Mouse (Mus musculus): ENCODE results near the gene Cblc. TPM values are rescaled to one million over a fixed set of nuclear protein-coding genes. Genes with fewer than 3 reads are reported as not detected.

The Cblc gene
- polyA plus RNA-seq, 1 experiment from 2014 or later, result 0.54 TPM

- WGBS, result 56% methylated on average over 4 of the region's 4 CpGs
- Histone ChIP-seq H3K4me1 (ENCODE audit: control insufficient read depth, insufficient read depth, low read length) (peaks cover 19% of the 10 kb centered on the region), H3K9me3 (ENCODE audit: control insufficient read depth, low read length) (no peaks in the 10 kb centered on the region), H3K9ac (replicated peaks; ENCODE audit: low read depth, low read length) (no peak overlapping the region), H3K27ac (ENCODE audit: low read depth, low read length) (no peak overlapping the region), H3K27me3 (ENCODE audit: control insufficient read depth, insufficient read depth, low read length) (no peaks in the 10 kb centered on the region), H3K4me2 (ENCODE audit: low read depth, low read length) (no peak overlapping the region), H3K4me3 (ENCODE audit: low read depth, low read length) (no peak overlapping the region), H3K36me3 (ENCODE audit: control insufficient read depth, insufficient read depth, low read length) (no peaks in the 10 kb centered on the region)
- ATAC-seq (ENCODE audit: low read depth), result no peak
These were observed 45.6 kb downstream of the Cblc start for GRCm38 (mm10) chr7:19751070-19751383.

GRCm38 (mm10) chr7:19750217-19751069, 46.2 kb downstream of the Cblc start, which contains the start of gene Nectin2:
Gene Nectin2 (minus strand): TSS chr7:19750483.
- peak; percentile 57 for ATAC-seq (ENCODE audit: low read depth)
- H3K4me1 ChIP-seq (ENCODE audit: control insufficient read depth, insufficient read depth, low read length), result peaks cover 19% of the 10 kb centered on the region
- H3K27me3 ChIP-seq (ENCODE audit: control insufficient read depth, insufficient read depth, low read length), result no peaks in the 10 kb centered on the region
- H3K9ac ChIP-seq (replicated peaks; ENCODE audit: low read depth, low read length), result peak within 1 kb of the TSS; percentile 86
- H3K4me3 ChIP-seq (ENCODE audit: low read depth, low read length), result peak within 1 kb of the TSS; percentile 82
- H3K27ac ChIP-seq (ENCODE audit: low read depth, low read length), result peak within 1 kb of the TSS; percentile 78
- H3K9me3 ChIP-seq (ENCODE audit: control insufficient read depth, low read length), result no peaks in the 10 kb centered on the region
- WGBS, result 17% methylated on average over 19 of the region's 19 CpGs
- H3K36me3 ChIP-seq (ENCODE audit: control insufficient read depth, insufficient read depth, low read length), result no peaks in the 10 kb centered on the region
- peak within 1 kb of the TSS; percentile 68 for H3K4me2 ChIP-seq (ENCODE audit: low read depth, low read length)

DNA sequence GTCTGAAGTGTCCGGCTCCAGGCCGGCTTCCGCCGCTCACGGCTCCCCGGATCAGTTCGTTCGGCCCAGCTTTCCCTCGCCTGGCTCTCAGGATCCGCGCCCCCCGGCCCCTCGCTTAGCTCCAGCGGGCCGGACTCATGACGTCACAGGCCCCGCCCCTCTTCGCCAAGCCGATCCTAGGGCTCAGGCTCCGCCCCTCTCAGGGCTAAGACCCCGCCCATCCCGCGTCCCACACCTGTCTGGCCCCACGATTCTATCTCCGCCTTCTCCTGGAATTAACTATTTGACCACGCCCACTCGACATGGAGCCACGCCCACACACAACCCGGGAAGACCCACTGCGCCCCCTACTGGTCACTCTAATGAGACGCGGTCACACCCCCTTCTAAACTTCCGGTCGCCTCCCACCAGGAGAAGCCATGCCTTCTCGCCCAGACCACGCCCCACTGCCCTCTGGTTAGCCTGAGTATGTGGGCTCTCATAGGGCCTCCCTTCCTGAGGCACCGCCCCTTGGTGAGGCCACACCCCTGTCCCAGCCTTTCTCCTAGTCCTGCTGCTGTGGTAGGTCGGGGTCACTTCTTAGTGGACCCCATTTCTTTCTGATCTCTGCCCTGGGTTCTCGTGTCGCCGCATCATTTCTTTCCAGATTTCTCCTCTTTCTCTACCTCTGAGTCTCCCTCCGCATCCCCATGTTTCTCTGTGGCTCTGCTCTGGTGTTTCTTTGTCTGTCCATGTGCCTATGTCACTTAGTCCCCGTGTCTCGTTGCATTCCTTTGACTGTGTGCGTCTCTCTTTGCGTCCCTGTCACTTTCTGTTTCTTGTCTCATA, 47.0 kb downstream of the Cblc start:
- peaks cover 23% of the 10 kb centered on the region for H3K4me1 ChIP-seq (ENCODE audit: control insufficient read depth, insufficient read depth, low read length)
- H3K27ac ChIP-seq (ENCODE audit: low read depth, low read length), result peak overlapping the region; percentile 78
- peak overlapping the region; percentile 86 for H3K9ac ChIP-seq (replicated peaks; ENCODE audit: low read depth, low read length)
- no peaks in the 10 kb centered on the region for H3K27me3 ChIP-seq (ENCODE audit: control insufficient read depth, insufficient read depth, low read length)
- under 1% methylated on average over 39 of the region's 46 CpGs for WGBS
- H3K9me3 ChIP-seq (ENCODE audit: control insufficient read depth, low read length), result no peaks in the 10 kb centered on the region
- H3K4me3 ChIP-seq (ENCODE audit: low read depth, low read length), result peak overlapping the region; percentile 82
- peak; percentile 93 for ATAC-seq (ENCODE audit: low read depth)
- H3K36me3 ChIP-seq (ENCODE audit: control insufficient read depth, insufficient read depth, low read length), result no peaks in the 10 kb centered on the region
- peak overlapping the region; percentile 68 for H3K4me2 ChIP-seq (ENCODE audit: low read depth, low read length)

- peak overlapping the region; percentile 82 for H3K4me3 ChIP-seq (ENCODE audit: low read depth, low read length)
- no peaks in the 10 kb centered on the region for H3K9me3 ChIP-seq (ENCODE audit: control insufficient read depth, low read length)
- 1% methylated on average over 29 of the region's 32 CpGs for whole genome bisulfite sequencing
- peaks cover 23% of the 10 kb centered on the region for H3K4me1 ChIP-seq (ENCODE audit: control insufficient read depth, insufficient read depth, low read length)
- H3K27me3 ChIP-seq (ENCODE audit: control insufficient read depth, insufficient read depth, low read length), result no peaks in the 10 kb centered on the region
- H3K27ac ChIP-seq (ENCODE audit: low read depth, low read length), result peak overlapping the region; percentile 78
- peak overlapping the region; percentile 86 for H3K9ac ChIP-seq (replicated peaks; ENCODE audit: low read depth, low read length)
- H3K4me2 ChIP-seq (ENCODE audit: low read depth, low read length), result peak overlapping the region; percentile 68
- 0 out of 2 replicates have a peak, but pooled peaks cover 3% of the 10 kb centered on the region for H3K36me3 ChIP-seq (ENCODE audit: control insufficient read depth, insufficient read depth, low read length)
- peak; percentile 35 for ATAC-seq (ENCODE audit: low read depth)
These were observed 48.1 kb downstream of the Cblc start for GRCm38 (mm10) chr7:19748219-19749195.

GRCm38 (mm10) chr7:19747420-19748218, 49.0 kb downstream of the Cblc start:
- no peaks in the 10 kb centered on the region for H3K27me3 ChIP-seq (ENCODE audit: control insufficient read depth, insufficient read depth, low read length)
- H3K36me3 ChIP-seq (ENCODE audit: control insufficient read depth, insufficient read depth, low read length), result 0 out of 2 replicates have a peak, but pooled peaks cover 8% of the 10 kb centered on the region
- no peaks in the 10 kb centered on the region for H3K9me3 ChIP-seq (ENCODE audit: control insufficient read depth, low read length)
- H3K4me1 ChIP-seq (ENCODE audit: control insufficient read depth, insufficient read depth, low read length), result peaks cover 23% of the 10 kb centered on the region
- peak overlapping the region; percentile 82 for H3K4me3 ChIP-seq (ENCODE audit: low read depth, low read length)
- H3K4me2 ChIP-seq (ENCODE audit: low read depth, low read length), result peak overlapping the region; percentile 68
- no peak overlapping the region for H3K9ac ChIP-seq (replicated peaks; ENCODE audit: low read depth, low read length)
- no peak overlapping the region for H3K27ac ChIP-seq (ENCODE audit: low read depth, low read length)
- WGBS, result 5% methylated on average over 25 of the region's 25 CpGs
- ATAC-seq (ENCODE audit: low read depth), result no peak

GRCm38 (mm10) chr7:19746426-19747201, 50.0 kb downstream of the Cblc start:
- H3K4me3 ChIP-seq (ENCODE audit: low read depth, low read length), result no peak overlapping the region
- peak overlapping the region; percentile 25; the same call in 1 of the 2 replicates for H3K9ac ChIP-seq (replicated peaks; ENCODE audit: low read depth, low read length)
- H3K4me2 ChIP-seq (ENCODE audit: low read depth, low read length), result peak overlapping the region; percentile 21; the same call in 1 of the 2 replicates
- WGBS, result 39% methylated on average over 6 of the region's 6 CpGs
- H3K27ac ChIP-seq (ENCODE audit: low read depth, low read length), result no peak overlapping the region
- no peaks in the 10 kb centered on the region for H3K27me3 ChIP-seq (ENCODE audit: control insufficient read depth, insufficient read depth, low read length)
- 0 out of 2 replicates have a peak, but pooled peaks cover 8% of the 10 kb centered on the region for H3K36me3 ChIP-seq (ENCODE audit: control insufficient read depth, insufficient read depth, low read length)
- ATAC-seq (ENCODE audit: low read depth), result no peak
- H3K9me3 ChIP-seq (ENCODE audit: control insufficient read depth, low read length), result no peaks in the 10 kb centered on the region
- peaks cover 23% of the 10 kb centered on the region for H3K4me1 ChIP-seq (ENCODE audit: control insufficient read depth, insufficient read depth, low read length)

DNA sequence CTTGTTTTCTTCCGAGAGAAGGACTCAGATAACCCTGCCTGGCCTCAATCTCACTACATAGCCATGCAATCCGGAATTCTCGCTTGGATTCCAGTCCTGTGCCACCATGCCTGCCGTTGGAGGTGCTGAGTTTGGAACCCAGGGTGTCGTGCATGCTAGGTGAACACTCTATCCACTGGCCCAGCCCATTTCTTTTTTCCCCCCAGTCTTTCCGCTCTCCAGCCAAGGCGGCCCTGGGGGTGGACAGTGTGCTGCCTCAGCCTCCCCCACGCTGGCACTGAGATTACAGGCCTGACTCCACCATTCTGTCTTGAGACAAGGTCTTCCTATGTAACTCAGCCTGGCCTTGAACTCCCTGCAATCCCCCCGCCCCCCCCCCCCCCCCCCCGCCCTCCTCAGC, 50.6 kb downstream of the Cblc start:
- Histone ChIP-seq H3K4me3 (ENCODE audit: low read depth, low read length) (no peak overlapping the region), H3K27me3 (ENCODE audit: control insufficient read depth, insufficient read depth, low read length) (no peaks in the 10 kb centered on the region), H3K4me1 (ENCODE audit: control insufficient read depth, insufficient read depth, low read length) (peaks cover 23% of the 10 kb centered on the region), H3K36me3 (ENCODE audit: control insufficient read depth, insufficient read depth, low read length) (0 out of 2 replicates have a peak, but pooled peaks cover 8% of the 10 kb centered on the region), H3K27ac (ENCODE audit: low read depth, low read length) (no peak overlapping the region), H3K4me2 (ENCODE audit: low read depth, low read length) (no peak overlapping the region), H3K9ac (replicated peaks; ENCODE audit: low read depth, low read length) (no peak overlapping the region), H3K9me3 (ENCODE audit: control insufficient read depth, low read length) (no peaks in the 10 kb centered on the region)
- 89% methylated on average over 9 of the region's 10 CpGs for WGBS
- no peak for ATAC-seq (ENCODE audit: low read depth)

Data from neural tube, embryonic 14.5 days (tissue).